Mouse (Mus musculus) lung, postnatal 0 days (tissue): ENCODE measurements around the gene Iqgap3. TPM values are rescaled to one million over a fixed set of nuclear protein-coding genes. Genes with fewer than 3 reads are reported as not detected.
A peak's percentile ranks its signal among the peaks of the same experiment; 100 is the strongest.

Experiments
- ATAC-seq: fragments of 200-750 bp; cut with Nextera tagmentation; 2 replicates; pipeline ENCODE4 v1.8.0; 2017; ENCODE audit warnings: moderate library complexity
- DNase-seq: peaks from one replicate; pipeline ENCODE4 v3.0.0-alpha.2; 2016; ENCODE audit warnings: low spot score
- H3K27ac ChIP-seq: fragments of 300-500 bp; sonication (generic); 2 replicates; pipeline ENCODE4 v1.5.1; 2014; ENCODE audit warnings: antibody characterized with exemption, mild to moderate bottlenecking, low read length, mixed read lengths
- H3K27me3 ChIP-seq: fragments of 300-500 bp; sonication (generic); replicated peaks from 2 replicates; pipeline ENCODE4 v1.6.1; 2014; ENCODE audit warnings: low read length, mixed read lengths; ENCODE audit not compliant: insufficient read depth
- H3K36me3 ChIP-seq: fragments of 300-500 bp; sonication (generic); 2 replicates; pipeline ENCODE4 v1.6.1; 2014; ENCODE audit warnings: low read length, mixed read lengths; ENCODE audit not compliant: insufficient read depth
- H3K4me1 ChIP-seq: fragments of 300-500 bp; sonication (generic); 2 replicates; pipeline ENCODE4 v1.6.1; 2014; ENCODE audit warnings: antibody characterized with exemption, low read depth, low read length, mixed read lengths; ENCODE audit not compliant: insufficient read depth
- H3K4me2 ChIP-seq: fragments of 300-500 bp; sonication (generic); replicated peaks from 2 replicates; pipeline ENCODE4 v1.6.1; 2014; ENCODE audit warnings: low read depth, mild to moderate bottlenecking, low read length, moderate library complexity, mixed read lengths
- H3K4me3 ChIP-seq: fragments of 300-500 bp; sonication (generic); 2 replicates; pipeline ENCODE4 v1.5.1; 2014; ENCODE audit warnings: low read depth, low read length
- H3K9ac ChIP-seq: fragments of 300-500 bp; sonication (generic); replicated peaks from 2 replicates; pipeline ENCODE4 v1.6.1; 2014; ENCODE audit warnings: low read depth, mild to moderate bottlenecking
- H3K9me3 ChIP-seq: fragments of 300-500 bp; sonication (generic); 2 replicates; pipeline ENCODE4 v1.6.1; 2016; ENCODE audit warnings: low read length, mixed read lengths
- CTCF ChIP-seq: IDR thresholded peaks from 2 replicates; pipeline ENCODE4 v1.5.1; 2016; ENCODE audit warnings: antibody characterized with exemption, mild to moderate bottlenecking
- EP300 ChIP-seq: IDR thresholded peaks from 2 replicates; pipeline ENCODE4 v1.6.1; 2016; ENCODE audit warnings: antibody characterized with exemption, mild to moderate bottlenecking, control low read depth
- WGBS: fragments of 180-500 bp; shearing (Covaris S2); extraction: QIAGEN DNeasy Blood & Tissue Kit; methylation state at CpG from one replicate; pipeline ENCODE4 v1.1.7; 2014; 5-methylcytosine and 5-hydroxymethylcytosine counted together
- polyA plus RNA-seq: library from polyadenylated mRNA; unstranded; fragments of >200 nt; fragmentation: Nextera tagmentation; extraction: Ambion mirVana; gene quantifications from 2 replicates; pipeline ENCODE4 v1.2.1, GENCODE M21; 2015

Gene Iqgap3
- polyA plus RNA-seq, 1 experiment from 2014 or later = 0.92 TPM

DNA sequence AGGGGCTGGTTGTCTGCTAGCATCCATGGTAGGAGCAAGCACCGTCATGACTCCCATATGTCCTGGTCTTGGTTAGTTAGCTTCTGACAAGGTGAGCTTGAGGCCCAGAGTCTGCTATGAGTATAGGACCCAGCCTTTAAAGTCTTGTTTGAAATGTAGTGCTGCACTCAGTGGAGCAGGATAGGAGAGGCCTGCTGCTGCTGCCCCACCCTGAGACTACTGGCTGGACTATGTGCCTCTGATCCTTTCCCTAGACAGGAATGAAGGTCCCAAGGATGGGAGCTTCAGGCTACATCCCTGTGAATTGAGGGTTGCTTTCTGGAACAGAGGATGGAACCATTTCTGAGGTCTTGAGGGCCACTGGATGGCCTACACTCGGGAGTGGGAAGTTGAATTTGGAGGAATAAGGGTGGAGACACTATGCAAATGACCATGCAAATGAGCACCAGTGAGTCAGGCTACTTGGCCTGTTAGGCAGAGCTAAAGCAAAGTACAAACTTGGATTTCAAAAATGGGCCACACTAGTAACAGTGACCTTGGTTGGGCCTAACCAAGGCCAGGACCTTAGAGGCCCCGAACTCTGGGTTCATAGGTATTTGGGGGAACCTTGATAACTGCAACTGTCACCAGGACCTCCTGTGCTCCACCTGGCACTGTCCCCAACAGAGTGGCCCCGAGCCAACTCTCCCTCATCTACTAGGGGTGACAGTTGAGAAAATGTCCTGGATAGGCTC, 67.2 kb downstream of the Iqgap3 start:
- TF ChIP-seq CTCF = no peak
- TF ChIP-seq EP300 = no peak
- H3K4me3 ChIP-seq = no peak overlapping the region
- no peaks in the 10 kb centered on the region for H3K27me3 ChIP-seq
- WGBS = 38% methylated on average over 4 of the region's 4 CpGs
- no peaks in the 10 kb centered on the region for H3K9me3 ChIP-seq
- DNase-seq (peak; percentile 61), ATAC-seq (peak; percentile 31; the same call in 1 of the 2 replicates)
- H3K36me3 ChIP-seq = no peaks in the 10 kb centered on the region
- H3K9ac ChIP-seq = no peak overlapping the region
- H3K27ac ChIP-seq = peak overlapping the region; percentile 72; the same call in 1 of the 2 replicates
- peaks cover 52% of the 10 kb centered on the region for H3K4me1 ChIP-seq
- no peak overlapping the region for H3K4me2 ChIP-seq

DNA sequence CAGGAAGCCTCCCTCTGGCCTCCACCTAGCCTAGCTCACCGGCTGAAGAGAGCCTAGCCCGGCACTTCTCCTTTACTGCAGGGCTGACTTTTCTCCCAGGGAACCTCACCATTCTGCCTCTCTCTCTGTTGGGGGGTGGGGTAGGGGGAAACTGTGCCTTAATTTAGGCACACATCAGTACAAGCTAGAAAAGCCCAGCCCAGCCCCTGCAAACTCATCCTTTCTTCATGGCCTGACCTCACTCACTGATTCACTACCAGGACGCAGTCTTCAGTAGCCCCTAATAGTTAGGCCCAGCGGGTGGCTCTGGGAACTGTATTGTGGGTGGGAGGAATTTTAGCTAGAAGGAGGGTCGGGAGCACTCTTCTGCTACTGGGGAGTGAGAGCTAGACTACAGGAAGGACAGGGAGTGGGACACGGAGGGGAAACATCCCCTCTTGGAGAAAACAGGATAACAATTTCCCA, 67.8 kb downstream of the Iqgap3 start:
- WGBS = 28% methylated on average over 6 of the region's 6 CpGs
- no peak overlapping the region for H3K4me3 ChIP-seq
- DNase-seq (no peak), ATAC-seq (no peak)
- H3K36me3 ChIP-seq = no peaks in the 10 kb centered on the region
- peak overlapping the region; percentile 72 for H3K27ac ChIP-seq
- no peaks in the 10 kb centered on the region for H3K27me3 ChIP-seq
- H3K4me1 ChIP-seq = peaks cover 46% of the 10 kb centered on the region
- peak overlapping the region; percentile 27; the same call in 1 of the 2 replicates for H3K4me2 ChIP-seq
- no peak for TF ChIP-seq EP300
- TF ChIP-seq CTCF = no peak
- no peak overlapping the region for H3K9ac ChIP-seq
- no peaks in the 10 kb centered on the region for H3K9me3 ChIP-seq

DNA sequence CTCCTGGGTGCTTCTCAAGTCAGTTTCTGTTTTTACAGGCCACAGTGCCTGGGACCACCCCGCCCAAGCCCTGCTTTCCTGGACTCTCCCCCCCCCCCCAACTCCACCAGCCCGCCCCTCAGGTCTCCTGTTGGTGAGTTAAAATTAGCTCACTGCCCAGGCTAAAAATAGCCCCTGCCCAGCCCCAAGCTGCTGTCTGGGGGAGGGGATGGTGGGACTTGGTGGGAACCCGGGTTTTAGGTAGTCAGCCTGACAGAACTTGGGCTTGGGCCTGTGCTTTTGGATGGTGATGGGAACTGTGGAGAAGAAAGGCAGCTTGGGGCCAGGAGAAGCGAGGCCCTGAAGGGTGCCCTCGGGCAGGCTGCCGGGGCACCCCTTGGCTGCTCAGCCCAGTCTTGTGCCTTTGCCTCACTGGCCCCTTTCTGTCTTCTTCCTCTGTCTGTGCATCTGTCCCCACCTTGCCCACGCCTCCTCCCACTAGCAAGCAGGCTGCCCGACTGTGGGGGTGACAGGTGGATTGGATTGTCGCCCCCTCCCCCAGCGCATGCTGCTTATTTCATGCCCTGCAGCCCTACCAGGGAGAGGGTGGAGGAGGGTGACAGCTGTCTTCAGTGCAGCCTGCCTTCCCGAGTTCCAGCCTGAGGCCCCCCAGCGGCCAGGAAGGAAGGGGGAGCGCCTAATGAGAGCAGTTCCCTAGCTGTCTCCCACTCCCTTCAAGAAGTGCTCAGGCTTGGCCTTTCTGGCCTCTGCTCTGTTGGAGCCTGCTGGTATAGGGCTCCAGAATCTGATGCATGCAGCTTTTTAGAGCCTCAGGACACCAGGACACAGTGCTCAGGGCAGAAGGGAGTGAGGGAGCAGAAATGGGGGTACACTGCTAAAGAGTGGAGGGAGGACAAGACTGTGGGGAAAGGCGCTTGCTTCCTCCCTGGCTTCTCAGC, 68.6 kb downstream of the Iqgap3 start:
- Histone ChIP-seq H3K9me3 (no peaks in the 10 kb centered on the region), H3K27me3 (no peaks in the 10 kb centered on the region), H3K4me1 (peaks cover 38% of the 10 kb centered on the region), H3K36me3 (no peaks in the 10 kb centered on the region), H3K9ac (peak overlapping the region; percentile 8; the same call in 1 of the 2 replicates), H3K27ac (peak overlapping the region; percentile 72), H3K4me3 (no peak overlapping the region), H3K4me2 (peak overlapping the region; percentile 27; the same call in 1 of the 2 replicates)
- TF ChIP-seq EP300 (no peak), CTCF (peak; percentile 48)
- WGBS = 29% methylated on average over 12 of the region's 14 CpGs
- 0 out of 2 replicates have a peak, but pooled peaks have one; percentile 25 for ATAC-seq
- DNase-seq = no peak

DNA sequence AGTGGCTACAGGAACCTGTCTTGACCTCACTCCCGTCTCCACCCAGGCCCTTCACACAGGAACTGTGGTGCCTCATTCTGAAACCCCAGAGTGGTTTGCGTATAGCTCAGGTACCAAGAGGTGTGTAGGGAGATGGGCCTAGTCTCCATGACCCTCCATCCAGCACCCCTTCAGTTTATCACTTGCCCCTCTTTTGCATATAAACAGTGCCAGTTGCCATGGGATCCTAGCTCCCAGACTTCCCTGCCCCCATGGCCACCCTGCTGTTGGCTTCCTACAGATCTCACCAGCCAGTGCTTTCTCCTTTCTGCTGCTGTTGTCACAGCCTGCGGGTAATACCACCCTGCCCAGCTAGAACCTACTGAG, 69.2 kb downstream of the Iqgap3 start:
- ATAC-seq (no peak), DNase-seq (no peak)
- H3K27me3 ChIP-seq = no peaks in the 10 kb centered on the region
- H3K4me3 ChIP-seq = no peak overlapping the region
- WGBS = 62% methylated on average over 3 of the region's 3 CpGs
- H3K36me3 ChIP-seq = no peaks in the 10 kb centered on the region
- no peak overlapping the region for H3K9ac ChIP-seq
- H3K9me3 ChIP-seq = no peaks in the 10 kb centered on the region
- no peak overlapping the region for H3K27ac ChIP-seq
- H3K4me1 ChIP-seq = peaks cover 32% of the 10 kb centered on the region
- TF ChIP-seq EP300 (no peak), CTCF (no peak)
- no peak overlapping the region for H3K4me2 ChIP-seq

DNA sequence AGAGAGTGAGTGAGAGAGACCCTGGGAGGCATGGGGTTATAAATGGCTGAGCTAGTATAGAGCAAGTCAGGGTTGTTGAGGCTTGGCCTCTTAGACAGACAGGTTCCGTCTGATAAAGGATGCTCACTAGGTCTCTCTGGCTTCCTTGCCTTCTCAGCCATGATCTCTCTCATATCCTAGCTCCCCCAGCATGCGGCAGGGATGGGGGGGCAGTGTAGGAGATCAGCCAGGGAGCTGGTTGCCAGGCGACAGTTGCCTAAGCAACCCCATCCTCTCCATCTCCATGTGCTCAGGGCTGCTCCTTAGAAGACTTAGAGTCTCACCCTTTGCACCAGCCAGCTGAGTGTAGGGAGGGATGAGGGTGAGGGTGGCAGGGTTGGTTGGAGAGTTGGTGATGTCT, 70.3 kb downstream of the Iqgap3 start:
- Histone ChIP-seq H3K9ac (no peak overlapping the region), H3K36me3 (peaks cover 8% of the 10 kb centered on the region; the same call in 1 of the 2 replicates), H3K4me1 (peaks cover 27% of the 10 kb centered on the region), H3K9me3 (no peaks in the 10 kb centered on the region), H3K27me3 (no peaks in the 10 kb centered on the region), H3K4me3 (no peak overlapping the region), H3K27ac (no peak overlapping the region), H3K4me2 (no peak overlapping the region)
- no peak for TF ChIP-seq EP300
- no peak for TF ChIP-seq CTCF
- WGBS = 80% methylated on average over 3 of the region's 3 CpGs
- ATAC-seq (no peak), DNase-seq (no peak)
